Comparison of ENCODE assay signal across 17 mouse cellular contexts in genomic region chr7:99358371-99358770, GRCm38 (mm10). TPM values are rescaled to one million over a fixed set of nuclear protein-coding genes. Genes with fewer than 3 reads are reported as not detected.
"Had no signal": no experiment of that assay in that cellular context is flagged by ENCODE, and none has a peak within 500 bp of the region (broad histone marks: within the 10 kb centered on the region; RNA-seq: fewer than 3 reads in every experiment).

No protein-coding gene starts in this region.

- H3K9ac ChIP-seq: liver, embryonic 14.5 days; liver, postnatal 0 days; lung, embryonic 14.5 days; midbrain, embryonic 13.5 days; stomach, embryonic 15.5 days had no signal

- H3K36me3 ChIP-seq: midbrain, embryonic 13.5 days; stomach, embryonic 15.5 days had no signal

- ATAC-seq: inflammation-experienced regulatory T-cells, adult 6 months; intestine, embryonic 16.5 days; liver, postnatal 0 days; lung, postnatal 0 days; midbrain, embryonic 13.5 days; midbrain, embryonic 16.5 days had no signal

- H3K9me3 ChIP-seq: midbrain, embryonic 13.5 days; stomach, embryonic 15.5 days had no signal

- H3K4me2 ChIP-seq: lung, embryonic 14.5 days; midbrain, embryonic 13.5 days; stomach, embryonic 15.5 days had no signal

- H3K4me3 ChIP-seq: layer of hippocampus, adult 2 months; midbrain, embryonic 13.5 days; stomach, embryonic 15.5 days had no signal

- H3K27ac ChIP-seq: kidney, postnatal 0 days; layer of hippocampus, adult 2 months; liver, embryonic 14.5 days; macrophage; midbrain, embryonic 13.5 days had no signal

- H3K27me3 ChIP-seq: midbrain, embryonic 13.5 days; stomach, embryonic 15.5 days had no signal

- DNase-seq: layer of hippocampus, adult 9-11 months; liver, postnatal 0 days; lung, embryonic 14.5 days; retina, postnatal 1 day; right cerebral cortex, postnatal 25 days; spleen, adult 18-20 months; thymus, postnatal 25 days had no signal

RNA-seq across cellular contexts. Expression of gene Serpinh1, which starts 5.3 kb away (rescaled TPM):
- polyA plus RNA-seq: inflammation-experienced regulatory T-cells, adult 6 months had no signal
